Mouse (Mus musculus): Measurements from ENCODE around the gene Map3k11. TPM values are rescaled to one million over a fixed set of nuclear protein-coding genes. Genes with fewer than 3 reads are reported as not detected.

Gene Map3k11
- total and polyA plus RNA-seq, 2 experiments from 2014 or later, result 10.7 to 20.7 TPM

DNA sequence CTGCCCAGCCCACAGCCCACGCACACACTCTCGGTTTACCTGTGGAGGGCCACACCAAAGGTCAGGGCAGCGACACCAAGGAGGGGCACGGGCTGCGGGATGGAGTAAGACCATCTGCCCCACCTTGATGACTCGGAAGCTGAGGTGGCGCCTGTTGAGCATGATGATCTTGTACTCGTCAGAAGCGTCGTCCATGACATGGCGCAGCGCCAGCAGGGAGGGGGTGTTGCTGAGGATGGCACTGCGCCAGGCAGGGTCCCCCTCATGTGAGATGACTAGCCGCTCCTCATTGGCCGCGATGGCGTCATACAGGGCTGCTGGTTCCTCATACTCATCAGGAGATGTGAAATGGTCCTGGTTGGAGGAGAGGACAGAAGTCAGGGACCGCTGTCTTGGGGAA, 22.2 kb upstream of the Map3k11 start:
- no peaks in the 10 kb centered on the region for H3K27me3 ChIP-seq (ENCODE audit: insufficient read depth, low read length)
- peaks cover 52% of the 10 kb centered on the region for H3K36me3 ChIP-seq (ENCODE audit: insufficient read depth, low read length)
- no peak for ATAC-seq
- TF ChIP-seq CTCF (IDR thresholded peaks at IDR 0.05; ENCODE audit: low read depth), result no peak
- 84% methylated on average over 18 of the region's 18 CpGs for WGBS
- H3K4me2 ChIP-seq (ENCODE audit: low read depth, low read length), result no peak overlapping the region
- H3K4me1 ChIP-seq (ENCODE audit: insufficient read depth, low read length), result no peaks in the 10 kb centered on the region
- no peak overlapping the region for H3K4me3 ChIP-seq (ENCODE audit: low read length)
- no peak overlapping the region for H3K27ac ChIP-seq
- DNase-seq (ENCODE audit: low spot score), result no peak
- no peaks in the 10 kb centered on the region for H3K9me3 ChIP-seq (ENCODE audit: low read length)
- H3K9ac ChIP-seq (replicated peaks; ENCODE audit: low read length), result no peak overlapping the region

DNA sequence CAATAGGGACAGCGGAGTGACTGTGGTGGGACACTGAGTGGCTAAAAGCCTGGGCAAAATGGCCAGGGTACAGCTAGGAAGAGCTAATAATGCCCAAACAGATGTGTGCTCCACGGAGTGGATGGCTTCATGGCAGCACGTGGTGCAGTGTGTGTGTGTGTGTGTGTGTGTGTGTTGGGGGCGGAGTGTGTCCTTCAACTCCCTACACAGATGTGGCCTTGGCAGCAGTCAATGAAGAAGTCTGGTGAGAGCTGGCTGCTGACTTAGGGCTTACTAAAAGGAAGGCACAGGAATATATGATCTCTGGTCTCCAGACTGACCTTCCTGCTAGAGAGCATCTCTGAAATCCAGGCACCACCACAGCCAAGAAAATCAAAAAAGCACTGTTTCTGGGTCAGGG, 20.2 kb upstream of the Map3k11 start:
- DNase-seq (ENCODE audit: low spot score) (no peak), ATAC-seq (no peak)
- Histone ChIP-seq H3K27me3 (ENCODE audit: insufficient read depth, low read length) (no peaks in the 10 kb centered on the region), H3K36me3 (ENCODE audit: insufficient read depth, low read length) (peaks cover 72% of the 10 kb centered on the region), H3K27ac (no peak overlapping the region), H3K9me3 (ENCODE audit: low read length) (no peaks in the 10 kb centered on the region), H3K4me2 (ENCODE audit: low read depth, low read length) (no peak overlapping the region), H3K4me1 (ENCODE audit: insufficient read depth, low read length) (no peaks in the 10 kb centered on the region), H3K9ac (replicated peaks; ENCODE audit: low read length) (no peak overlapping the region), H3K4me3 (ENCODE audit: low read length) (no peak overlapping the region)
- 84% methylated on average over 4 of the region's 4 CpGs for whole genome bisulfite sequencing
- TF ChIP-seq CTCF (IDR thresholded peaks at IDR 0.05; ENCODE audit: low read depth), result no peak

DNA sequence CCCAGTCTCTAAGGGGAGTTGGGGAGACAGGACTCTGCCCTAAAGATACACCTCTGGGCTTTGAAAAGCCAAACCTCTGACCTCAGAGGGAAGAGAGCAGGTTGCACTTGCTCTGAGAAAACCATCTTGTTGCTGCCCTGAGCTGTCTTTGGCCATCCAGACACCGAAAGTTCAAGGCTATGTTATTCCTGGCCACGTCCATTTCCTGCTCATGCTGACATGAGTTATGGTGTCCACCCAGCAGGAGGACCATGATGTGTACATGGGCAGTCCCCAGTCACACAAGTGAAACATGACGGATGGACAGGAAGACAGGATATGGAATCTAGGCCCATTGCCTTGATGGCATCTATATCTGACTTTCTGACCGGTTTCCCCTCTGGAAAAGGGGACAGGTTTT, 8.1 kb upstream of the Map3k11 start:
- peaks cover 90% of the 10 kb centered on the region for H3K36me3 ChIP-seq (ENCODE audit: insufficient read depth, low read length)
- no peak overlapping the region for H3K4me3 ChIP-seq (ENCODE audit: low read length)
- no peak overlapping the region for H3K4me2 ChIP-seq (ENCODE audit: low read depth, low read length)
- no peak overlapping the region for H3K27ac ChIP-seq
- no peaks in the 10 kb centered on the region for H3K4me1 ChIP-seq (ENCODE audit: insufficient read depth, low read length)
- no peaks in the 10 kb centered on the region for H3K27me3 ChIP-seq (ENCODE audit: insufficient read depth, low read length)
- no peak overlapping the region for H3K9ac ChIP-seq (replicated peaks; ENCODE audit: low read length)
- no peaks in the 10 kb centered on the region for H3K9me3 ChIP-seq (ENCODE audit: low read length)
- no peak for TF ChIP-seq CTCF (IDR thresholded peaks at IDR 0.05; ENCODE audit: low read depth)
- WGBS, result 82% methylated on average over 4 of the region's 4 CpGs
- ATAC-seq (no peak), DNase-seq (ENCODE audit: low spot score) (no peak)

DNA sequence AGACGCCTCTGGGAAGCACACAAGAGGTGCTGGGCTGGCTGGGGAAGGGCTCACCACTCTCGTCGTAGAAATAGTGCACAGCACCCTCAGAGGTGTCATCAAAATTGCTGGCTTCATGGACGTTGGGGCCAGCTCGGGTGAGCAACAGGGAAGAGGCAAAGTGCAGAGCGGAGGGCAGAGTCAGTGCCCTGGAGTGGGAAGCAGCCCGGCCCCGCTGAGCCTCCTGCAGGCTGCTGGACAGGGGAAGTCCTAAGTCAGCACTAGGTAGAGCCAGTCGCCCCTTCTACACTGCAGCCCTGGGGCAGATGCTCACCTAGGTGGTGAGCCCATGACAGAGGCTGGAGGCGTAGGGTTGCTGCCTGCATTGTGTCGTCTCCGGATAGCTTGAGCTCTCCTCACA, 4.3 kb upstream of the Map3k11 start:
- Histone ChIP-seq H3K4me3 (ENCODE audit: low read length) (no peak overlapping the region), H3K27me3 (ENCODE audit: insufficient read depth, low read length) (no peaks in the 10 kb centered on the region), H3K27ac (no peak overlapping the region), H3K9me3 (ENCODE audit: low read length) (no peaks in the 10 kb centered on the region), H3K4me2 (ENCODE audit: low read depth, low read length) (no peak overlapping the region), H3K36me3 (ENCODE audit: insufficient read depth, low read length) (peaks cover 68% of the 10 kb centered on the region), H3K4me1 (ENCODE audit: insufficient read depth, low read length) (peaks cover 7% of the 10 kb centered on the region), H3K9ac (replicated peaks; ENCODE audit: low read length) (no peak overlapping the region)
- TF ChIP-seq CTCF (IDR thresholded peaks at IDR 0.05; ENCODE audit: low read depth), result no peak
- WGBS, result 93% methylated on average over 12 of the region's 12 CpGs
- DNase-seq (ENCODE audit: low spot score) (no peak), ATAC-seq (no peak)

DNA sequence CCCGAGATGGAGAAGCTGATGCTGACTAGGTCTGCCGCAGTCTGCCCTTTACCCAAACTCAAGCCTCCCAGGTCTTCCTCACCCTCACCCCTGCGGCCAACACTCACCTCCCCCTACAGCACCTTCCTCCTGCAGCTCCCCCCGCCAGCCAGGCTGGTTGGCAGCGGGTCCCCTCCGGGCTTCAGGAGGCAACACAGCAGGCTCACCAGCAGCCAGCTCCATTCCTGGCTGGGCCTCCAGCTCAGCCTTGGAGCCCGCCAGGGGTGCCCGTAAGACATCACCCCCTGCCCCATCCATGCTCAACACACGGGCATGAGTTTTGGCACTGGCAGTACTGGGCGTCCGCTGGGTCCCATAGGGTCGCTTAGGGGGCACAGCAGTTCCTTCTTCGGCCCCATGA, 3.6 kb upstream of the Map3k11 start:
- H3K9me3 ChIP-seq (ENCODE audit: low read length), result no peaks in the 10 kb centered on the region
- peaks cover 10% of the 10 kb centered on the region for H3K4me1 ChIP-seq (ENCODE audit: insufficient read depth, low read length)
- H3K36me3 ChIP-seq (ENCODE audit: insufficient read depth, low read length), result peaks cover 60% of the 10 kb centered on the region
- no peak overlapping the region for H3K4me3 ChIP-seq (ENCODE audit: low read length)
- no peak overlapping the region for H3K4me2 ChIP-seq (ENCODE audit: low read depth, low read length)
- H3K27ac ChIP-seq, result no peak overlapping the region
- DNase-seq (ENCODE audit: low spot score) (no peak), ATAC-seq (no peak)
- TF ChIP-seq CTCF (IDR thresholded peaks at IDR 0.05; ENCODE audit: low read depth), result no peak
- H3K9ac ChIP-seq (replicated peaks; ENCODE audit: low read length), result no peak overlapping the region
- no peaks in the 10 kb centered on the region for H3K27me3 ChIP-seq (ENCODE audit: insufficient read depth, low read length)
- 93% methylated on average over 13 of the region's 13 CpGs for WGBS

DNA sequence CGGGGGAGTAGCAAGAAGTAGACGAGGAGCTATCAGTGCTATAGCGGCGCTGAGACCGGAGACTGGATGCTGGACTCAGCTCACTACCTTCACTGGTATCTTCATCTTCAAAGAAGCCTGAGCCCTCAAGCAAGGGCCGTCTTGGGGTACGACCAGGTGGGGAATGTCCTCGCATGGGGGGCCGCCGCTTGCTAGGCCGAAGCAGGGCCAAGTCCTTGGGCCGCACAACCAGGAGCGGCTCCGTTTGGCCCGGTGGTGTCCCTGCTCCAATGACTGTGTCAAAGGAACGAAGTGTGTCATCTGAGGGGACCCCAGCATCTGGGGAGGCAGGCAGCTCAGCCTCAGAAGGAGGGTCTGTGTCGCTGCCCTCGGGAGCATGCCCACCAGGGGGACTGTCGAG, 3.1 kb upstream of the Map3k11 start:
- 94% methylated on average over 19 of the region's 19 CpGs for WGBS
- no peaks in the 10 kb centered on the region for H3K27me3 ChIP-seq (ENCODE audit: insufficient read depth, low read length)
- H3K27ac ChIP-seq, result no peak overlapping the region
- no peak overlapping the region for H3K4me2 ChIP-seq (ENCODE audit: low read depth, low read length)
- H3K36me3 ChIP-seq (ENCODE audit: insufficient read depth, low read length), result peaks cover 56% of the 10 kb centered on the region
- no peak for ATAC-seq
- H3K9me3 ChIP-seq (ENCODE audit: low read length), result no peaks in the 10 kb centered on the region
- no peak for TF ChIP-seq CTCF (IDR thresholded peaks at IDR 0.05; ENCODE audit: low read depth)
- H3K4me1 ChIP-seq (ENCODE audit: insufficient read depth, low read length), result peaks cover 14% of the 10 kb centered on the region
- no peak overlapping the region for H3K9ac ChIP-seq (replicated peaks; ENCODE audit: low read length)
- no peak overlapping the region for H3K4me3 ChIP-seq (ENCODE audit: low read length)
- DNase-seq (ENCODE audit: low spot score), result no peak

DNA sequence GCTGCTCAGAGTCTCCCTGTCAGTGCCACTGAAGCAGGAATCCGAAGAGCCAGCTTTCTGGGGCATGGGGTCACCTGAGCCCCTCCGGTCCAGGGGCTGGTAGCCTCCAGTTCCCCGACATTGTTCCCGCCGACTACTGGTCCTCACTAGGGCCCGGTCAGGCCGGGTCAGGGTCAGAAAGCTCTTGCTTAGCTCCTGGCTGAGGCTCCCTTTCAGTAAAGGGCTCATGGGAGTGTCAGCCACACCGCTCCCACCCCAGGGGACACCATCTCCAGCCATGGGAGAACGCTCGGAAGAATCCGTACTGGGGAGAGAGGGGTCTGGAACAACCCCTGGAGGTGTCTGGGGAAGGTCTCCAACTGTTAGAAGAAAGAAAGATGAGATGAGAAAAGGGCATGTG, 2.7 kb upstream of the Map3k11 start:
- Histone ChIP-seq H3K4me3 (ENCODE audit: low read length) (no peak overlapping the region), H3K9ac (replicated peaks; ENCODE audit: low read length) (no peak overlapping the region), H3K4me1 (ENCODE audit: insufficient read depth, low read length) (peaks cover 19% of the 10 kb centered on the region), H3K4me2 (ENCODE audit: low read depth, low read length) (no peak overlapping the region), H3K9me3 (ENCODE audit: low read length) (no peaks in the 10 kb centered on the region), H3K36me3 (ENCODE audit: insufficient read depth, low read length) (peaks cover 52% of the 10 kb centered on the region), H3K27me3 (ENCODE audit: insufficient read depth, low read length) (no peaks in the 10 kb centered on the region), H3K27ac (no peak overlapping the region)
- no peak for DNase-seq (ENCODE audit: low spot score)
- TF ChIP-seq CTCF (IDR thresholded peaks at IDR 0.05; ENCODE audit: low read depth), result no peak
- 96% methylated on average over 11 of the region's 11 CpGs for WGBS
- ATAC-seq, result no peak
